Comparison of ENCODE assay signal across 12 mouse cellular contexts in the genomic region with DNA sequence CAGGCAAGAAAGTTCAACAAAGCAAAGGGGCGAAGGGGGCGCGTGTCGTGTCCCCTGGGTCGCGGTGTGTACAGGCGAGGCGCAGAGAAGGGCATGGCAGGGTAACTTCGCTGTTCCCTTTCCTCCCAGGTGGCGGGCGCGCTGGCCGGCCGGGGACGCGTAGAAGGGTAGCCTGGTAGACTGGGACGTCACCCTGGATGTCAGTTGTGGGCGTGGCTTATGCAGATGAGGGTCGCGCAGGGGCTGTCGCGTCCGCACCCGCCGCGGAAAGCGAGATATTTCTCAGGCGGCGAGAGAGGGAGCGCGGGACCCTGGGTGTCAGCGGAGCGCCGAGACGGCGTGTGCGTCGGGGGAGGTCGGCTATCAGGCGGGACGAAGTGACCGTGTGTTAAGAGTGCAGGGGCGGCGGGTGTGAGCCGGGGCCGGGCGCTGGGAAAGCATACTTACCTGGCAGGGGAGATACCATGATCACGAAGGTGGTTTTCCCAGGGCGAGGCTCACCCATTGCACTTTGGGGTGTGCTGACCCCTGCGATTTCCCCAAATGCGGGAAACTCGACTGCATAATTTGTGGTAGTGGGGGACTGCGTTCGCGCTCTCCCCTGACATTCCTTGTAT. TPM values are rescaled to one million over a fixed set of nuclear protein-coding genes. Genes with fewer than 3 reads are reported as not detected.
DNase-seq lines count a peak whose midpoint lies in the region; ATAC-seq and TF ChIP-seq lines count a peak whose summit lies in the region.
"Not testable (repeated sequence)": the region's sequence is repeated elsewhere in the genome, so short reads cannot be mapped to it uniquely, and the experiment has no call there.
"Had no signal": no experiment of that assay in that cellular context is flagged by ENCODE, and none has a peak within 500 bp of the region (broad histone marks: within the 10 kb centered on the region; RNA-seq: fewer than 3 reads in every experiment).

No protein-coding gene starts in this region.

- not testable (repeated sequence) for TF ChIP-seq CTCF in bone marrow, adult 2 months (IDR thresholded peaks at IDR 0.05; ENCODE audit: control insufficient read depth, insufficient read depth, low read length); hindbrain, postnatal 0 days (IDR thresholded peaks at IDR 0.05; ENCODE audit: low read depth); testis, adult 2 months (IDR thresholded peaks at IDR 0.05; ENCODE audit: control insufficient read depth, insufficient read depth, insufficient replicate concordance, low read depth, low read length)

- peak overlapping the region; percentile 40 for H3K4me3 ChIP-seq in bone marrow, adult 2 months (replicated peaks; ENCODE audit: control insufficient read depth, low read depth, low read length)
- peak overlapping the region; percentile 68 for H3K4me3 ChIP-seq in erythroblast, embryonic 14.5 days (replicated peaks)
- H3K4me3 ChIP-seq in heart, embryonic 11.5 days (ENCODE audit: low read depth, low read length), result peak overlapping the region; percentile 28
- H3K4me3 ChIP-seq in hindbrain, postnatal 0 days (ENCODE audit: low read length), result peak overlapping the region; percentile 31
- H3K4me3 ChIP-seq in limb, embryonic 12.5 days (replicated peaks), result peak overlapping the region; percentile 33
- H3K4me3 ChIP-seq in lung, embryonic 16.5 days (ENCODE audit: low read length), result peak overlapping the region; percentile 37
- peak overlapping the region; percentile 56 for H3K4me3 ChIP-seq in testis, adult 2 months (ENCODE audit: control insufficient read depth, low read depth, low read length)

- H3K36me3 ChIP-seq in erythroblast, embryonic 14.5 days (ENCODE audit: control insufficient read depth); heart, embryonic 11.5 days (ENCODE audit: control insufficient read depth, insufficient read depth, low read length); hindbrain, postnatal 0 days (ENCODE audit: insufficient read depth, low read length); limb, embryonic 12.5 days; lung, embryonic 16.5 days (ENCODE audit: control insufficient read depth, insufficient read depth, low read length); testis, adult 2 months (ENCODE audit: control insufficient read depth, insufficient read depth, low read length): not testable (repeated sequence)

- DNase-seq in hindbrain, postnatal 0 days (ENCODE audit: low spot score), result not testable (repeated sequence)

- 0% methylated on average over 4 of the region's 55 CpGs for WGBS in bone marrow, adult 2 months
- WGBS in heart, embryonic 11.5 days (ENCODE audit: insufficient replicate concordance), result no CpG with 5 or more reads among the region's 55 CpGs
- no CpG with 5 or more reads among the region's 55 CpGs for WGBS in hindbrain, postnatal 0 days
- WGBS in limb, embryonic 12.5 days, result 0% methylated on average over 2 of the region's 55 CpGs
- WGBS in lung, embryonic 16.5 days, result no CpG with 5 or more reads among the region's 55 CpGs

- H3K4me1 ChIP-seq in bone marrow, adult 2 months (ENCODE audit: control insufficient read depth, insufficient read depth, low read length); heart, embryonic 11.5 days (ENCODE audit: control insufficient read depth, insufficient read depth, low read length); hindbrain, postnatal 0 days (ENCODE audit: insufficient read depth, low read length); limb, embryonic 12.5 days (replicated peaks); lung, embryonic 16.5 days (replicated peaks; ENCODE audit: control insufficient read depth, insufficient read depth, low read length); testis, adult 2 months (ENCODE audit: control insufficient read depth, insufficient read depth, low read length): not testable (repeated sequence)
- peaks cover 16% of the 10 kb centered on the region for H3K4me1 ChIP-seq in erythroblast, embryonic 14.5 days (ENCODE audit: control insufficient read depth)

- H3K27me3 ChIP-seq in erythroblast, embryonic 14.5 days (ENCODE audit: control insufficient read depth); heart, embryonic 11.5 days (ENCODE audit: control insufficient read depth, insufficient read depth, low read length); hindbrain, postnatal 0 days (ENCODE audit: insufficient read depth, low read length); limb, embryonic 12.5 days; lung, embryonic 16.5 days (ENCODE audit: control insufficient read depth, insufficient read depth, low read depth, low read length); testis, adult 2 months (ENCODE audit: control insufficient read depth, insufficient read depth, low read length): not testable (repeated sequence)

- H3K9me3 ChIP-seq in erythroblast, embryonic 14.5 days (ENCODE audit: control insufficient read depth, low read length); heart, embryonic 11.5 days (replicated peaks; ENCODE audit: control insufficient read depth, low read length); hindbrain, postnatal 0 days (ENCODE audit: low read length); limb, embryonic 12.5 days; lung, embryonic 16.5 days (ENCODE audit: control insufficient read depth, low read length): not testable (repeated sequence)

- ATAC-seq in heart, embryonic 11.5 days (replicated peaks; ENCODE audit: insufficient number of reproducible peaks, low FRiP score, low TSS enrichment), result peak; percentile 86
- ATAC-seq in hindbrain, postnatal 0 days, result peak; percentile 83
- ATAC-seq in limb, embryonic 12.5 days (ENCODE audit: insufficient number of reproducible peaks, insufficient read depth, low FRiP score, low TSS enrichment, low read depth), result peak; percentile 66
- peak; percentile 85 for ATAC-seq in lung, embryonic 16.5 days (ENCODE audit: low read depth)
- ATAC-seq in monocyte, adult 5-6 weeks (replicated peaks; ENCODE audit: insufficient number of reproducible peaks, low FRiP score, low TSS enrichment, poor library complexity, severe bottlenecking), result peak; percentile 81

- H3K27ac ChIP-seq in bone marrow, adult 2 months (ENCODE audit: control insufficient read depth, insufficient read depth, low read depth, low read length, poor library complexity), result peak overlapping the region; percentile 90
- H3K27ac ChIP-seq in heart, embryonic 11.5 days (ENCODE audit: low read depth, low read length), result peak overlapping the region; percentile 77
- H3K27ac ChIP-seq in hindbrain, postnatal 0 days, result peak overlapping the region; percentile 84
- H3K27ac ChIP-seq in limb, embryonic 12.5 days, result peak overlapping the region; percentile 82
- peak overlapping the region; percentile 89 for H3K27ac ChIP-seq in lung, embryonic 16.5 days (ENCODE audit: low read length)
- peak overlapping the region; percentile 86 for H3K27ac ChIP-seq in testis, adult 2 months (ENCODE audit: control insufficient read depth, insufficient read depth, low read depth, low read length)

- peak overlapping the region; percentile 36; the same call in 1 of the 2 replicates for H3K9ac ChIP-seq in heart, embryonic 11.5 days (ENCODE audit: low read depth, low read length)
- H3K9ac ChIP-seq in hindbrain, postnatal 0 days (replicated peaks; ENCODE audit: low read length), result peak overlapping the region; percentile 31; the same call in 1 of the 2 replicates
- H3K9ac ChIP-seq in limb, embryonic 12.5 days (replicated peaks), result 0 out of 2 replicates have a peak overlapping the region, but pooled peaks have one; percentile 47
- H3K9ac ChIP-seq in lung, embryonic 16.5 days (ENCODE audit: low read length), result peak overlapping the region; percentile 46

- TF ChIP-seq POLR2A in bone marrow, adult 2 months (IDR thresholded peaks at IDR 0.05; ENCODE audit: borderline replicate concordance, control insufficient read depth, low read depth, low read length); testis, adult 2 months (IDR thresholded peaks at IDR 0.05; ENCODE audit: control insufficient read depth, low read depth, low read length): not testable (repeated sequence)

- H3K4me2 ChIP-seq in heart, embryonic 11.5 days, result peak overlapping the region; percentile 63
- peak overlapping the region; percentile 62 for H3K4me2 ChIP-seq in hindbrain, postnatal 0 days (ENCODE audit: low read depth, low read length)
- H3K4me2 ChIP-seq in limb, embryonic 12.5 days, result peak overlapping the region; percentile 58
- peak overlapping the region; percentile 56 for H3K4me2 ChIP-seq in lung, embryonic 16.5 days (ENCODE audit: low read depth, low read length)

RNA-seq across cellular contexts. Expression of gene BC107364, which starts 36.3 kb away (rescaled TPM):
- not detected in 2 replicates for polyA plus RNA-seq in bone marrow, adult 2 months (2011; ENCODE audit: insufficient read depth, insufficient read length, low replicate concordance, missing spikeins)
- polyA plus RNA-seq in erythroblast, embryonic 14.5 days (2012), result not detected in 2 replicates
- 0.43 TPM in 1 of 2 replicates, not detected in the other for polyA plus RNA-seq in heart, embryonic 11.5 days (2014; fragmentation: Nextera tagmentation; extraction: Ambion mirVana)
- total RNA-seq in hindbrain, postnatal 0 days (2014; rRNA removed), result not detected in 2 replicates
- not detected in 2 replicates for polyA plus RNA-seq in hindbrain, postnatal 0 days (2015; fragmentation: Nextera tagmentation; extraction: Ambion mirVana)
- not detected in 2 replicates for polyA plus RNA-seq in limb, embryonic 12.5 days (2016; fragmentation: Nextera tagmentation; extraction: Ambion mirVana)
- 0.30 and 0.34 TPM in 2 replicates for polyA plus RNA-seq in lung, embryonic 16.5 days (2015; fragmentation: Nextera tagmentation; extraction: Ambion mirVana)
- total RNA-seq in monocyte, adult 5-6 weeks (2017), result not detected in 3 replicates
- 4.7 and 5.5 TPM in 2 replicates for polyA plus RNA-seq in testis, adult 2 months (2012; rRNA removed)
- total RNA-seq: gastrocnemius, adult 18-20 months; heart, postnatal 36 days; layer of hippocampus, adult 18-20 months; left cerebral cortex, postnatal 36 days had no signal

RNA-seq across cellular contexts. Expression of gene Hfe2, which starts 36.6 kb away (rescaled TPM):
- 0.75 TPM in 1 of 2 replicates, not detected in the other for polyA plus RNA-seq in bone marrow, adult 2 months (2011; ENCODE audit: insufficient read depth, insufficient read length, low replicate concordance, missing spikeins)
- not detected in 2 replicates for polyA plus RNA-seq in erythroblast, embryonic 14.5 days (2012)
- 7.4 and 9.3 TPM in 2 replicates for polyA plus RNA-seq in heart, embryonic 11.5 days (2014; fragmentation: Nextera tagmentation; extraction: Ambion mirVana)
- total RNA-seq in hindbrain, postnatal 0 days (2014; rRNA removed), result 0.78 and 1.9 TPM in 2 replicates
- polyA plus RNA-seq in hindbrain, postnatal 0 days (2015; fragmentation: Nextera tagmentation; extraction: Ambion mirVana), result 2.1 and 2.5 TPM in 2 replicates
- 7.8 and 8.5 TPM in 2 replicates for polyA plus RNA-seq in limb, embryonic 12.5 days (2016; fragmentation: Nextera tagmentation; extraction: Ambion mirVana)
- 0.57 and 1.1 TPM in 2 replicates for polyA plus RNA-seq in lung, embryonic 16.5 days (2015; fragmentation: Nextera tagmentation; extraction: Ambion mirVana)
- 0.64 TPM in 1 of 3 replicates, not detected in the others for total RNA-seq in monocyte, adult 5-6 weeks (2017)
- 7.8 and 9.0 TPM in 2 replicates for polyA plus RNA-seq in testis, adult 2 months (2012; rRNA removed)
